Mouse (Mus musculus): ENCODE data around the gene Pard3b. TPM values are rescaled to one million over a fixed set of nuclear protein-coding genes. Genes with fewer than 3 reads are reported as not detected.
A peak's percentile ranks its signal among the peaks of the same experiment; 100 is the strongest.

The Pard3b gene
- total RNA-seq, 1 experiment from 2014 or later, result 1.6 TPM

DNA sequence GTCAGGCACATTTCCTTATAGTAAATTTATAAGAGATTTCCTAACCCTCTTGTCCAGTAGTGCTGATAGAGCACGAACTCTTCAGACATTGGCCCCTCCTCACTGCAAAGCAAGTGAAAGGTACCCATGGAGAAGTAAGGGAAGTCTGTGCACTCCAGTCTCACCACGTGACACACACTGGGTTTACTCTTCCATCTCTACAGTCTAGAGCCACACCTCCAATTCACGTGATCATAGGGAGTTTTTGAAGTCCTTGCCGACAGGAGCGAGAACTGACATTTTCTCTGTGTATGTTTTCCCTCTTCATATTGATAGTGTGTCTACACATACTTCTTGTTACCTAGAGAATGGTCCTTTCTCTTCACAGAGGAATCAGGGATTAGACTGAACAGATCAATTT lies 689.1 kb downstream of the Pard3b start:
- no peak for ATAC-seq (ENCODE audit: extremely low read depth, insufficient number of reproducible peaks, low FRiP score, poor library complexity, severe bottlenecking)

DNA sequence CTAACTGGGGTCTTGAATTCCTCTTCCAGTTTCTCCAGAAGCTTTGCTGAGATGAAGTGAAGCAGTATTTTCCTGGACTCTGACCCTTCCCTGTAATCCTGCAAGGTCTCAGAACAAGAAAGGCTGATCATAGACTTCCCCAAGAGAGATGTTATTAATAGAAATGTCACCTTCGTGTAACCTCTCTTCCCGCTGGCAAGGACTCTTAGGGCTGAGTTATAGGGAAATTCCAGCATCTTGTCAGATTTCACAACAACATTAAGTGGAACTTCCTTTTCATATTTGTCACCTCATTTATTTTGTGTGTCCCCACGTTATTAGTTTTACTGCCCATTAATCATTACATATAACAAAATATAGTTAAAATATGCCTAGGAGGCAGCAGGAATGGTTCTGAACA lies 690.2 kb downstream of the Pard3b start:
- ATAC-seq (ENCODE audit: extremely low read depth, insufficient number of reproducible peaks, low FRiP score, poor library complexity, severe bottlenecking), result no peak

DNA sequence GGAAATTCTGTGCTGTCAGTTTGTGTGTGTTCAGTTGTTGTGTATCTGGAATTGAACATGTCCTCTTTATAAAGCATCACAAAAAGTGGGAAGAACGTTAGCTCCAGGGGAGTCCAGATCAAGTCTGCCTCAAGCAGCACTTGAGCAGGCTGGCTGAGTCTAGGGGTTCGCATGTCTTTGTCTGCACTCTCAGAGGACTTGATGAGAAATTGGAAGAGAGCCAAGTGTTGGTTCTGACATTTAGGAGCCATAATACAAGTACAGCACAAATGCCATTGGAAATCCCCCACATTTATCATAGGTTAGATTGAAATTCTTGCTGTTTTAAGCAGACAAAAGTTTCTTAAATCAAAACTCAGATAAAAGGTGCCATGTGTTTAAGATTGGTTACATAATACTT lies 694.4 kb downstream of the Pard3b start:
- ATAC-seq (ENCODE audit: extremely low read depth, insufficient number of reproducible peaks, low FRiP score, poor library complexity, severe bottlenecking), result no peak

DNA sequence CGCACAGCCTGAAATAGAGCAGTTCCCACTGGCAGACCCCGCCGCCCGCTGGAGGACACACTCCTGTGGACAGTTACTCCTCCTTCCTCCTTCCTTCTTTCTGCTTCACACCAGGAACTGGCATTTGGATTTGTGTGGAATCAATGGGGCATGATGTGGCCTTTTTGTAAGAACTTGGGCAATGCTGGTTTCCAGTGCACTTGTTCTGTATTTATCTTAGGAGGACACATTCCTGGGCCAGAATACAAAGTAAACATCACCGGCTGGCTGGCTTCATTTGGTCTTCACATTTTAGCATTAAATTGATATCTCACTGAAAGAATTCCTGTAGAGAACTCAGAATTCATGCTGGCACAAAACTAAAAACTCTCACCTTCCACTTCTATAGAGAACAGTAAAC lies 695.6 kb downstream of the Pard3b start:
- no peak for ATAC-seq (ENCODE audit: extremely low read depth, insufficient number of reproducible peaks, low FRiP score, poor library complexity, severe bottlenecking)

DNA sequence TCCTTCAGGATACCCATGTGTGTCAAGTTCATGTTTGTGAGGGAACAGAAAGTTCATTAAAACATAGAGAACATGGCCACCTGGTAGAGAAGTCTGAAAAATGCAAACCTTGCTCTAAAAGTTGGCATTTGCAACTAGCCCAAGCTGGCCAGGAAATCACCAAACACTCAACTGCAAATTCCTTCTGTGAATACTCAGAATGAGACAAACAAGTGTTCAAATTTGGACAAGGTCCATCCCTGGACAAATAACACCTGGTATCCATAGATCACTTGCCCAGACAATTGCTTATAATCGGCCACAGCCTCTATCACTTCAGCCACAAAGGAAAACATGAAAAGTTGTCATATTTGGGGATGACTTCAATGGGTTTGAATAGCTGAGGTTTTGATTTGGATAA lies 701.6 kb downstream of the Pard3b start:
- no peak for ATAC-seq (ENCODE audit: extremely low read depth, insufficient number of reproducible peaks, low FRiP score, poor library complexity, severe bottlenecking)

DNA sequence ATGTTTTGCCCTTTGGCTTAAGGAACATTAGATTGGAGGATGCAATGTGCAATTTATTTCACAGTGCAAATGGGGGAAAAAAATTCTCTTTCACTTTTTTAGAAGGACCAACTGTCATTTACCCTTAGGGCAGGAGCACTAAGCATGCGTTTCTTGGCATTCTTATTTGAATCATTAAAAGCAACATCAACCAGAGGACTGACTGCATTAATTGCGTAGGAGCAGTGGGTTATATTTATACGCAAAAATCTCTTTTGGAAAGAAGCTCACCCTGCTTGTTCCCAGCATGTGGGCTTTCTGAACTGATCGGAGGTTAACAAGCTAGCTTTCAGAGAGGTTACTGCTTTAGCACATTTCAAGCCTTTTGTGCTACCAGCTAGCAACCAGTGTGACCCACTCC lies 705.7 kb downstream of the Pard3b start:
- ATAC-seq (ENCODE audit: extremely low read depth, insufficient number of reproducible peaks, low FRiP score, poor library complexity, severe bottlenecking), result no peak

DNA sequence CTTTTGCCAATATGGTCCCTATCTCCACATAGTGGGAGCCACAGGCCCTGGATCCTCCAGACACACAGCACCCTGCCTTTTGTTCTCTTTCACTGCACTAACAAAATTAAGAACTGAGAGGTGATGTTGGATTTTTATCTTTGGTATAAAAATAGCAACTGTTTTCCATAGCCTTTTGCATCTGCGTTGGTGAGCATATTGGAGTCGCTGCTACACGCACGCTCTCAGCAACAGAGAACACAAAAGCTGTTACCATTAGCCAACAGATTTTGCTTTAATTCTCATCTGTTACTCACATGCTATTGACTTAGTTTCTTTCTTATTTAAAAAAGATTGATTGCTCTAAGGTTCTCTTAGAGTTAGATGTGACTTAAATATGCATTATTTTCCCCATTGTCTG lies 709.7 kb downstream of the Pard3b start:
- no peak for ATAC-seq (ENCODE audit: extremely low read depth, insufficient number of reproducible peaks, low FRiP score, poor library complexity, severe bottlenecking)

DNA sequence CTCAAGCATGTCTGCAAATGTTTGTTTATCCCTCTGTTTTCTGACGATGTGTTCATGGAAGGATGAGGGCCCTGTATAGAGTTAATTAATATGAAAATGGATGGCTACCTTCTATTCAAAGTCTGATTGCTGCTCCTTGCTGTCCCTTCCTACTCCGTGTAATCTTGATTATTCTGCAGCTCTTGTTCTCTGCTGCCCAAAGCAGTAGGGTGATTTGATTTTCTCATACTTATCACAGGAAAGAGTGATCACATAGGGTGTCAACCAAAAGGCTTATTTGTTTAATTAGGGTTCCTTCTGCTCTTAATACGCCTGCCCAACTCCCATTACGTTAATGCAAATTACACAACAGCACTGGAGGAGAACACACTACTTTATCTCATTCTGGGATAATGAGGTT lies 716.9 kb downstream of the Pard3b start:
- no peak for ATAC-seq (ENCODE audit: extremely low read depth, insufficient number of reproducible peaks, low FRiP score, poor library complexity, severe bottlenecking)

DNA sequence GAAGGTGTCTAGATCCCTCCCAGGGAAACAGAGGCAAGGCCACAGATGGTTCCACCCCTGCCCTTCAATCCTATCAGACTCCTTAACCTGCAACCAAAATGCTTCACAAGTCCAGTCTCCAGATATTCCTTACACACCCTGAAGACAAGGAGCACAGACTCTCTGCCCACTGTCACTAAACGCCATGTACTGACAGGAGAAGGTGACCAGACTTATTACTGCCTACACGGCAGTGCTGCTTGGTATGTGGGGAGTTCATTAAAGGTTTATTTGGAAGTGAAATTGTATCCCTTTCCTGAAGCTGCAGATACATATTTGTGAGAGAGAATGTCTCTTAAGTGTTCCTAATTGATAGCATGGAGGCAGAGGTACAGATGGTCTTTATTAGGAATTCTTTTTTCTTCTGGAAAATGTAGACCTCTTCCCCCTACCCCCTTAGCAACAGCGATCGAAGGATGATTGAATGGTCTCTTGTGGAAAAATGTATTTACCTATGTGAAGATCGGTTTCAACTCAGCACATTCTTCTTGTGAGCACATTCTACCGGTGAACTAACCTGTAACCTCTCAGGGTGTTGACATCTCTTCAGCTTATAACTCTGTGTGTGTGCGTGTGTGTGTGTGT lies 735.9 kb downstream of the Pard3b start:
- ATAC-seq (ENCODE audit: extremely low read depth, insufficient number of reproducible peaks, low FRiP score, poor library complexity, severe bottlenecking), result no peak

DNA sequence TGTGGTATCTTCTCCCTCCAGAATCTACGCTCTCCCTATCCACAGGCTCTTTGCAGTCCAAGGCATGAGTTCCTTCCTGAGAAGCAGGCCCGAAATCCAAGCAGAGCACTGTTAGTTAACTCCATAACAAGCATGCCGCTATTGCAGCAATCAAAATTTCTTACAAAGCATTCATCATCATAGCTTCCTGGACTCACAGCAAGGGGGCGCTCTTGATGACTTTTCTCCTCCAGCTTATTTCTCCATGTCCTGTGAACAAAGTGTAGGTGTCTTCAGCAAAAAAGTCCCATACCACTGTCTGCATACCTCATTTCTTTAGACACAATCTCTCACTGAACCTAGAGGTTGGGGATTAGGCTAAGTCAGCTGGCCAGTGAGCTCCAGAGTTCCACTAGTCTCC lies 739.7 kb downstream of the Pard3b start:
- peak; percentile 26; the same call in 1 of the 2 replicates for ATAC-seq (ENCODE audit: extremely low read depth, insufficient number of reproducible peaks, low FRiP score, poor library complexity, severe bottlenecking)

DNA sequence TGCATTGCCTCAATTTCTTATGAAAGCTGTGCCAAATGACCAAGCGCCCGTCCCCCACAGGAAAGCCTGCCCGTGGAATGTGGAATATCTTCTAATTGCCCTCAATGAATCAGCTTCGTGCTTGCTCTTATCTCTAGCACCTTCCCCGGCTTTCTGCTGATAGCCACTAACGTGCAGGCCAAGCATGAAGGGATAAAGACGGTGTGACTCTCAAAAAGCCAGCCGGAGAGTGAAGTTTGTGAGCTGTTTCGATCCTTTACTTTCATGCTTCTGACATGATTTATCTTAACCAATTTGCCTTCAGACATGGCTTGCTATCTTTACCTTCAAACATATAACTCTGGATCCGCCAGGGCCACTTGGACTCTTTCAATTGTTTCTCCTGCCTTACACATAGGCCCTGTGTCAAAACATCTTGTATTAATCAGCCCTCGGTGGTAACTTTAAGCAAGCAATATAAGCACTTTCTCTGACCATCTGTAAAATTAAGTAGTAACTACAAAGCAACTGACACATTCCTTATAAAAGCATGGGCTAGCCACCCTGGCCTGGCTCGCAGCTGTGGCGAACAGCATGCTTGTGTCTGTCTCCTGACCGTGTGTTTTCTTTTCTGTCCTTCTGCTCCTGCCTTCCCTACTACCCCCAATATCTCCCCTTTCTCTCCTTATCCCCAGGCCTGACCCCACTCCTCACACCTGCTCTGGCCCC lies 744.3 kb downstream of the Pard3b start:
- no peak for ATAC-seq (ENCODE audit: extremely low read depth, insufficient number of reproducible peaks, low FRiP score, poor library complexity, severe bottlenecking)

DNA sequence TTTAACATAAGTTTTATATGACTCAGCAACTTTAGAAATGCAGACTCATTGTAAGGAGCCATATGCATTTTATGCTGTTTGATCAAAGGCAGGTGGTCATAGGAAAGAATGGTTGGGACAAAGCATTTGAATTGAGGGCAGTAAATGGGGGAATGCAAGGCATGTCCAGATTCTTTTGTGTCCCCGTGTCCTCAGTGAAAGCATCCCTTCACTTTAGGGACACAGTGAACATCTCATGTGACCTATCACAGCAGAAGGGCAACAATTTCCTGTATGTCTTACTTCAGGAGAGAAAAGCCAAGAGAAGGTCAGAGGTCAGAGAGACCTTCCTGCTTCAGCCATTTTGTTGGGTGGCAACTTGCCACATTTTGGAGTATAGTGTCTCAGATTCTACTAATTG lies 745.6 kb downstream of the Pard3b start:
- no peak for ATAC-seq (ENCODE audit: extremely low read depth, insufficient number of reproducible peaks, low FRiP score, poor library complexity, severe bottlenecking)

DNA sequence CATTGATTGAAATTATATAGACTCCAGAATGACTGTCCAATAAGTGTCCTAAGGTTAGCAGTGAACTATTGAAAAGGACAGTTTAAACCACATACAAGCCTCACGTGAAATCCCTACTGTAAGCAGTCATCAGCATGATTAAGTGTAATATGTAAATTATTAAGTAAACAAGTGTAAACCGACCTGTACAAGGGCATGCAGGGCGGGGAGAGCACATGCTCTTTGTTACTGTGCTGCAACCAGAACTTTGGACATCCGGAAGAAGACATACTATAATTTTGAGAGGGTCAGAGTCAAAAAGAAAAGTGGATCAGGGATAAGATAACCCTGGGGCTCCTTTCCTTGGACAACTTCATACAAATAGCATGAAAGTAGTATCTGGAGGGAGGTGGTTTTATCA lies 749.4 kb downstream of the Pard3b start:
- no peak for ATAC-seq (ENCODE audit: extremely low read depth, insufficient number of reproducible peaks, low FRiP score, poor library complexity, severe bottlenecking)

DNA sequence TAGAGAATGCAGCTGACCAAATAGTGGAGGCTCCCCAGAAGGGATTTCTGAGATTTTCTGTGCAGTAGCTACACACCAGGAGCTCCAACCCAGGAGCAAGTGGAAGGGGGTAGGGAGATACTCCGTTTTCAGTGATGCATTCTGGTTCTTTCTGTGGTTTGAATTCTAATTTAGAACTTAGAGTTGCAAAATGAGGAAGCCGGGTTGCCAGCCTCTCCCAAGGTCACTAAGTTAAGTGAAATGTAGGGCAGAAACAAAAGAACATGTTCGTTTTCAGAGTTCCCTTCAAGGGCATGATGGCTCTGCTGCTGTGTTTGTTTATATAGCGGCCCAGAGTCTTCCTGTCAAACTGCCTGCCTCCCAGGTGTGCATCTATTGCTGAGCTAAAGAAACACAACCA lies 754.2 kb downstream of the Pard3b start:
- ATAC-seq (ENCODE audit: extremely low read depth, insufficient number of reproducible peaks, low FRiP score, poor library complexity, severe bottlenecking), result no peak

DNA sequence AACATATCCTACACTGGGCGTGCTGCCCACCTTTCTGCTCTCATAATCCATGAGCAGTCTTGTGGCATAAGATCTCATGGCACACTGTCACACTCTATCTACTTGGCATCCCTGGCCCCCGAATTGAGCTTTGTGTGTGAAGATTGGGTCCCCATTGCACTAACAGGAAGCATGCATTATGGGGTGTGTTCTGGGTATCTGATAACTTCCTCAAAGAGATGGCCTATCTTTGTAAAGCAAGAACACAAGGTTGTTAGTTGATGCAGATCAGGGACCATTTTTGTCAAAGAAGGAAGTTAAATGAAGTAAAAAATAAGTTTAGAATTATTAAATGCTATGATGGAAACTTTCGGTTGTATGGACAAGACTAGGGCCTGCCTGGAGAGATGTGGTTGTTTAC lies 755.9 kb downstream of the Pard3b start:
- no peak for ATAC-seq (ENCODE audit: extremely low read depth, insufficient number of reproducible peaks, low FRiP score, poor library complexity, severe bottlenecking)

DNA sequence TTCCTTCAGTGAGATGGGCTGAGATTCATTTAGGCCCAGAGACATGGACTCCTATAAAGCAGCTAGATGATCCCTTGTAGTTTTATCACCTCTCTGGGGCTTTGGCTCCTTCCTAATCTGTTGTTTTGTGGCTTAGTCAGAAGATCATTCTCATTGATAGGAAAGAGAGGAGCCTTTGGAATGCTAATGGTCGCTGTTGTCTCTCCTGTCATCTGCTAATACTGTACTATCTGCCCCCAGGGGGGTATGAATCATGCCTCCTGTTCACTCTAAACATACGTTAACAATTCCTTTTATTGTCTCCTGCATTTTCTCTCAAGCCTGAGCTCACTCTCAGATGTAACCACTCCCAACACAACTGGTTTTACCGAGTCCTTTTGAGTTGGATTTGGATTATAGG lies 759.6 kb downstream of the Pard3b start:
- no peak for ATAC-seq (ENCODE audit: extremely low read depth, insufficient number of reproducible peaks, low FRiP score, poor library complexity, severe bottlenecking)

DNA sequence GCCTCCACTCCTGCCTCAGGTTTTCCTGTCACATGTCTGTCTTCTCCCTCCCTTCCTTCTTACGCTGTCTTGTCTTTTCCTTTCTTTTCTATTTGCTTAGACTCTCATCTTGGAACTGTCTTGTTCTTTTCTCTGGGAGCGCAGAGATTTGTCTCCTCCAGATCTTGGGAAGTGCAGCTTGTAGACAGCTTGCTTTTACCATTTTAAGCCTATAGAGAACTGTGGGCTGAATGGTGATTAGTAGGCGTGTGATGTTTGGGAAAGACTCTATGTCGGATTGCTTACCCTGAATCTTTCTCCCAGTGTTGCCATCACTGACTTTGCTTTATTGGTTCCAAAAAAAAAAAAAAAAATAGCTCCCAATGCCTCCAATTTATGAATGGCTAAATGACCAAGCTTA lies 760.1 kb downstream of the Pard3b start:
- no peak for ATAC-seq (ENCODE audit: extremely low read depth, insufficient number of reproducible peaks, low FRiP score, poor library complexity, severe bottlenecking)

DNA sequence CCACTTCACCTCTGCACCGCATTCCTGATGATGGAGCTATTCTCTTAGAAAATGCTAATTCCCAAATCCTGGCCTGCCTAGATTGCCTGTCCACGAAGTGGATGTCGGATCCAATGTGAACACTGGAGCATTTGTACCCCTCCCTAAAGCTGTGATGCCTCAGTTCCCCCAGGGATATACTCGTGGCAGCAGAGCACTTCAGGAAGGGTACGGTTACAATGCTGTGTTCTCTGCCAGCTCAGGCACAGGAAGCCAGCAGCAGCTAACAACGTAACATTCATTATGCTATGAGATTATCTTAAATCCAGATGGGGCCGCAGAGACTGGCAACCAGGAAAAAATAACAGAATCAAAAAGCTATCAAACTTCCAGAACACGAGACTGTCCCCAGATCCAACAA lies 766.4 kb downstream of the Pard3b start:
- no peak for ATAC-seq (ENCODE audit: extremely low read depth, insufficient number of reproducible peaks, low FRiP score, poor library complexity, severe bottlenecking)

DNA sequence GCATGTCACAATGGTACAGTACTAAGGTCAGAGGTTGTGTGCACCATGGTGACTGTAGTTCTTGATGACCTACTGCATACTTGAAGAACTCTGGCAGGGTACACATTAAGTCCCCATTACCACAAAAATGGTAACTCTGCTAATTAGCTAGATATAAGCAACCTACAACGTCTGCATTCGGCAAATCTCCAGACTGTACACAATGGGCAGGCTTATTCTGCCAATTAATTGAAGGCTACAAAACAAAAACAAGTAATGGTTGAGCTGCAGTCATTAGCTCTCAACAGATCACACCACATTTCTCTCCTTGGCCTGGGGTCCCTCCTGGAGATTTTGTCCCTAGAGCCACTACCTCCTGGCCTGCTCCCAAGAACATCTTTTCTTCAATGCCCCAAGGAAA lies 772.7 kb downstream of the Pard3b start:
- no peak for ATAC-seq (ENCODE audit: extremely low read depth, insufficient number of reproducible peaks, low FRiP score, poor library complexity, severe bottlenecking)

DNA sequence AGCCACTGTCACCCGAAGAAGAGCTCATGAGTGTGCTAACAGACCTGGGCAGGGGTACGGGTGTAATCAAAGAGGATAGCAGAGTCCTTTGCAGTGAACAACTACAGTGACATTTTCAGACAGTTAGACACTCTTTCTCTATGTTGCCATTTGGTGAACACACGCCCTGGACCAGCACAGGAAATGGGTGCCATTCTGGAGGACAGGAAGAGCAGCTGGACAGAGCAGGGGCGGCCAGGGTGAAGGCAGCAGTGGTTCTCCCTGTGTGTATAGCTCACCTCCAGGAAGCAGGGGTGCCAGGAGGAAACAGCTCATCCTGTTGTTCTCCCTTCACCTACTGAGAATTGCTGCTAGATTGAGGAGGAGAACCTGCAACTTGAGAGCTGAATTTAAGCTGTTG lies 773.4 kb downstream of the Pard3b start:
- no peak for ATAC-seq (ENCODE audit: extremely low read depth, insufficient number of reproducible peaks, low FRiP score, poor library complexity, severe bottlenecking)

DNA sequence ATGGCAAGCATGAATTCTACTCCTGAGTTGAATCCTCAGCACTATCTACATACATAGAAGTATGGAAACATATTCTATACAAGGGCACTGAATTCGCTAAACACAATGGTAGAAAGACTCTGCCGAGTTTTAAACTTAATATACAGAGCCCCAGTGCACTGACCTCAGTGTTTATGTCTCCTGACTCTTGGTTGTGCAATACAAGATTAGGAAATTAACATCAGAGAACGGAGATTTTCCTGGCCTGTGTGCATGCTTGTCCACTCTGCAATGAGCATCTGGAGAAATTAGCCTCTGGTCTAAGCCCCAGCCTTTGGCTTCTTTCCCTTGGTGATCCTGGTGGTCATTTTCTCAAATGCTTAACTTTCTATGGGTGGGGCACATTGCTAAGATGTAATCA lies 774.4 kb downstream of the Pard3b start:
- no peak for ATAC-seq (ENCODE audit: extremely low read depth, insufficient number of reproducible peaks, low FRiP score, poor library complexity, severe bottlenecking)

All from neutrophil, adult 5-6 weeks (primary cell).